Mouse (Mus musculus) heart, adult 2 months (tissue): ENCODE results near the gene Izumo4.
A peak's percentile ranks its signal among the peaks of the same experiment; 100 is the strongest.

Experiments
- CTCF ChIP-seq: fragments of 200-600 bp; IDR thresholded peaks from 2 replicates; pipeline ENCODE4 v1.8.1; 2022; ENCODE audit warnings: antibody characterized with exemption, mild to moderate bottlenecking, moderate library complexity
- EP300 ChIP-seq: fragments of 200-500 bp; IDR thresholded peaks from 2 replicates; pipeline ENCODE4 v1.6.1; 2011; ENCODE audit warnings: low read depth, low read length, control low read depth; ENCODE audit not compliant: insufficient read depth
- POLR2A ChIP-seq: fragments of 200-500 bp; IDR thresholded peaks from 2 replicates; pipeline ENCODE4 v1.6.1; 2011; ENCODE audit warnings: mild to moderate bottlenecking, low read depth, low read length, control low read depth; ENCODE audit not compliant: insufficient read depth

DNA sequence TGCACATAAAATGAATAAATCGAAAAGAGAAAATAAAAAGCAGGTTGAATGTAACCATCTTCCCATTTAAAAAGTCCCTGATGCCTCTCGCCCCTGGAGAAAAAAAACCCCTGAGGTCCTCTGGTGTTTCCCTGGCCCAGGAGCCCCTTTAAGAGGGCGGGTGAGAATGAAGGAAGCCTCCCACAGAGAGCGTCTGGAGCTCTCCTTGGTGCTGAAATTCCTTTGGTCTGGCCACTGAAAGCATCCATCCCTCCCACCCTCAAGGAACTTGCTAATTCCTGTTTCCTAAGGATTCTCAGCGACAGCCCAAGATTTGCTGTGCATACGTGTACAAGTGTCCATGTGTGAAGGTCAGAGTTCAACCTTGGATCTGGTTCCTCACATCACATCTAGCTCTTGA is 46.6 kb downstream of the Izumo4 start:
- TF ChIP-seq CTCF (no peak), POLR2A (no peak), EP300 (0 out of 2 replicates have a peak, but pooled peaks have one; percentile 33)
